Mouse (Mus musculus): ENCODE measurements around the gene Minos1. TPM values are rescaled to one million over a fixed set of nuclear protein-coding genes. Genes with fewer than 3 reads are reported as not detected.

Minos1 gene
- total RNA-seq, 2 experiments from 2014 or later = 434 to 465 TPM

DNA sequence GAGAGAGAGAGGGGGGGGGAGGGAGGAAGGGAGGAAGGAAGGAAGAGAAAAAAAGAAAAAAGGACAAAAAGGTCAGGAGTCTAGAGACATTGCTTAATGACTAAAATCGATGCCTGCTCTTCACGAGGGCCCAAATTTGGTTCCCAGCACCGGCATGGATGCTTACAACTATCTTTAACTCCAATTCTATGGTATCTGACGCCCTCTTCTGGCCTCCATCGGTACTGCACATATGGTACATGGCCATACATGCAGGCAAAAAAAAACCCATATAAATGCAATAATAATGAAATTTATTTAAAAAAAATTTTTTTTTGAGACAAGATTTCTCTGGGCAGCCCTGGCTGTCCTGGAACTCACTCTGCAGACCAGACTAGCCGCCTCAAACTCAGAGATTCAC lies 20.5 kb upstream of the Minos1 start:
- DNase-seq = no peak
- intact Hi-C loops (cut with DNase I; ENCODE audit: low total_unique reads) = no loop called here

DNA sequence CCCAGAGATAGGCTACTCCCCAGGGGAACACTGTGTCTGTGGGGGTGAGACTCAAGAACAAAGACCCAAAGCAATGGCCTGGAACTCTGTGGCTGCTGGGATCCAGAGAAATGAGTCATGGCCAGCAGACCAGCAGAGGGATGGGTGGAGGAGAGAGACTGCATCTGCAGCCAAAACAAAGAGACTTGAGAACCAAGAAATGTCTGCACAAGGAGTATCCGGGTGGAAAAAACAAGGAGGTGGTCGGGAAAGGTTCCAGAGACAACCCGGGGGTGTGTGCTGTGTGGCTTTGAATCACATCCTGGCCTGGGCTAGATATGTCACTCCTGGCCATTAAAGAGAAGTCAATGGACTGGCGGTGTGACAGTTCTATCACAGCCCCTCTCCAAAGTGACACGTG lies 15.8 kb upstream of the Minos1 start:
- intact Hi-C loops (cut with DNase I; ENCODE audit: low total_unique reads) = no loop called here
- peak; percentile 66 for DNase-seq

DNA sequence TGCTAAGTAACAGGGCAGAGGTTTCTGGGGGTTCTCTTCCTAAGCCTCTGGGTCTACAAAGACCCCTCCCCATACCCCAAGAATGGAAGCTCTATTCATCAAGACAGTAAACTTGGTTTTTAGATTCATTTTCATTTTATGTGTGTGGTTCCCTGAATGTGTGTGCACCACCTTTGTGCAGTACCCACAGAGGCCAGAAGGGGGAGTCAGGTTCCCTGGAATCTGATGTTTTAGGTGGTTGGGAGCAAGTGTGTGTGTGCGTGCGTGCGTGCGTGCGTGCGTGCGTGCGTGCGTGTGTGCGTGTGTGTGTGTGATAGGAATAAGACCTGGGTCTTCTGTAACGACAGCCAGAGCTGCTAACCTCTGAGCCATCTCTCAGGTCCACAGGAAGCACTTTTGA lies 14.2 kb upstream of the Minos1 start:
- no peak for DNase-seq
- intact Hi-C loops (cut with DNase I; ENCODE audit: low total_unique reads) = no loop called here

DNA sequence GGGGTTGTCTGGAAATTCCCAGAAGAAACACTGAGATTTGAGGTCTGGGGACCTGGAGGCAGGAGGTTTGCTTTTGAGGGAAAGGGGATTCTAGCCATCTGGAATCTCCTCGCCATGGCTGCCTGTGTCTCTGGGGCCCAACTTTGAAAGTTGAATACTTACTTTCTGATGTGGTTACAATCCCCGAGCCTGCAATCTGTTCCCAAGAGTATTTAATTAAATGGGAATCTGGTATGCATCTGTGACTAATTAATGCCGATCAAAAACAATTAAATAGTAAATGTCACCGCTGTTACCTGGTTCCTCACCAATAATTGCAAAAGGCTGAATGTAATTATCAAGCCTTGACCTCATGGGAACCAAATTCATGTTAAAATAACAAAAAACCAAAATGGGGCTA lies 13.7 kb upstream of the Minos1 start:
- intact Hi-C loops (cut with DNase I; ENCODE audit: low total_unique reads) = no loop called here
- no peak for DNase-seq

DNA sequence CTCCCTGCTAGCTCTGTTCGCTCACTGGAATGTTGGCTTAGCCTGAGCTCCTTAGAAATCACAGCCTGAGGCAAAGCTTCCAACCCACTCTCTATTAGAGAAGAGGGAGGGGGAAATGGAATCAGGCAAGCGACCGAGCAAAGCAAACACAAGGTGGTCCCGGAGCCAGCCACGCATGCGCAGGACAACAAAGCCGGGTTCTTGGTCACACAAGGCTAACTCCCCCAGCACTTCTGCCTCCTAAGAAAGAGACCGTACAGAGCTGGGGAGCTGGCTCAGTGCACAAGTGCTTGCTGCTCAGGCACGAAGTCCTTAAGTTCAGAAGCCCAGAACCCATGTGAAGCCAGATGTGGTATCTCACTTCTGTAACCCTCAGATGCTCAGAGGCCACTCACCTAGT lies 12.1 kb upstream of the Minos1 start:
- DNase-seq = no peak
- intact Hi-C loops (cut with DNase I; ENCODE audit: low total_unique reads) = no loop called here

DNA sequence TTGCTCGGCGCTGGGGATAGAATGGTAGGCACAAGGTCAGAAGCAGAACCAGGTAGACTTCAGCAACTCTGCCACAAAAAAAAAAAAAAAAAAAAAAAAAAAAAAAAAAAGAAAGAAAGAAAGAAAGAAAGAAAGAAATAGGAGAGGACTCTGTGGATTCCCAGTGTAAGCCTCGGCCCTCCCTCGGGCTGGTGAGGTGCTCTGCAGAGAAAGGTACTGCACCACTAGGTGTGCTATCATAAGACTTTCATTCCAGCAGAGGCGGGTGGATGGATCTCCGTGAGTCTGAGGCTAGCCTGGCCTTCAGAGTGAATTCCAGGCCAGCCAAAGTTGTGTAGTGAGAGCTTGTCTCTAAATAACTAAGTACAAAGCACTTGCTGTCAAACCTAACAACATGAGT lies 10.9 kb upstream of the Minos1 start:
- intact Hi-C loops (cut with DNase I; ENCODE audit: low total_unique reads) = no loop called here

DNA sequence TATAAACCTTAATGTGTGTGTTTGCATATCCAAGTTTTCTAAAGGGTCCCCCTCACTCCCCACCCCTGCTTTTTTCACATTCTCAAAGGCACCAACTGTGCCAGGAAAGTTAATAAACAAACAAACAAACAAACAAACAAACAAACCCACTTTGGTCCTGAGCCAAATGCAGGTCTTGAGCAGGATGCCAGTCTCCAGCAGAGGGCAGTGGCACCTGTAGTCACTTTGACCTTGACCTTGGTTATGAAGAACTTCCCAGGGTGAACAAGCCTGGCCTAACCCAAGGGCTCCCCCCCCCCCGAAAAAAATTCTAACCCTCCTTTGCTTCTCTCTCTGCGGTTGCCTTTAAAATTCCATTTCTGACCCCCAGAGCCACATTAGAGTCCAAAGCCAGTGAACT lies 9.4 kb upstream of the Minos1 start:
- no peak for DNase-seq
- intact Hi-C loops (cut with DNase I; ENCODE audit: low total_unique reads) = no loop called here

More for the DNA sequence above, 10.9 kb upstream of the Minos1 start:
- DNase-seq = no peak

DNA sequence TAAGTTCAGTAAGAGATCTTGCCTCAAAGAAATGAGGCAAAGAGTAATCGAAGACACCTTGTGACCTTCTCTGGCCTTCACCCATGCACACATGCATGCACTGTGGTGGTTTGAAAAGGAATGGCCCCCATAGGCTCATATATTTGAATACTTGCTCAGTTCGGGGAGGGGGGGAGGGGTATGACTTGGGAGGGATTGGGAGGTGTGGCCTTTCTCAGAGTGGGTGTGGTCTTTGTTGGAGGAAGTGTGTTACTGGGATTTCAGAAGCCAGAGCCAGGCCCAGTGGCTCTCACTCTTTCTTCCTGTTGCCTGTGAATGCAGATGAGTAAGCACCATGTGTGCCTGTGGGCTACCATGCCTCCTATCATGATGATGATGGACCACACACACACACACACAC lies 5.1 kb upstream of the Minos1 start:
- no peak for DNase-seq
- intact Hi-C loops (cut with DNase I; ENCODE audit: low total_unique reads) = no loop called here

DNA sequence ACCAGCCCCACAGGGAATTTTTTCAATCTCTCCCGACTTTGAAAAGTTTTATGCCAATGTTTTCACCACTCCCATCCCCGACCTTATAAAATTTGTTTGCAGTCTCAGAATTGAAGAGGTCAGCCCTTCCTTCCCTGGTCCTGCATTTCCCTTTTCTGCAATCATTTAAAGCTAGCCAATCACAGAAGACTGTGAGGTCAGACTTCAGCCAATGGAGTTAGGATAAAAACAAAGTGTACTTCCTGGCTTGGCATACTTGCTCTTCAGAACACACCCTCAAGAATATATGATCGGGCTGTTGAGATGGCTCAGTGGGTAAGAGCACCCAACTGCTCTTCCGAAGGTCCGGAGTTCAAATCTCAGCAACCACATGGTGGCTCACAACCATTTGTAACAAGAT lies 2.2 kb upstream of the Minos1 start:
- intact Hi-C loops (cut with DNase I; ENCODE audit: low total_unique reads) = no loop called here
- DNase-seq = no peak

DNA sequence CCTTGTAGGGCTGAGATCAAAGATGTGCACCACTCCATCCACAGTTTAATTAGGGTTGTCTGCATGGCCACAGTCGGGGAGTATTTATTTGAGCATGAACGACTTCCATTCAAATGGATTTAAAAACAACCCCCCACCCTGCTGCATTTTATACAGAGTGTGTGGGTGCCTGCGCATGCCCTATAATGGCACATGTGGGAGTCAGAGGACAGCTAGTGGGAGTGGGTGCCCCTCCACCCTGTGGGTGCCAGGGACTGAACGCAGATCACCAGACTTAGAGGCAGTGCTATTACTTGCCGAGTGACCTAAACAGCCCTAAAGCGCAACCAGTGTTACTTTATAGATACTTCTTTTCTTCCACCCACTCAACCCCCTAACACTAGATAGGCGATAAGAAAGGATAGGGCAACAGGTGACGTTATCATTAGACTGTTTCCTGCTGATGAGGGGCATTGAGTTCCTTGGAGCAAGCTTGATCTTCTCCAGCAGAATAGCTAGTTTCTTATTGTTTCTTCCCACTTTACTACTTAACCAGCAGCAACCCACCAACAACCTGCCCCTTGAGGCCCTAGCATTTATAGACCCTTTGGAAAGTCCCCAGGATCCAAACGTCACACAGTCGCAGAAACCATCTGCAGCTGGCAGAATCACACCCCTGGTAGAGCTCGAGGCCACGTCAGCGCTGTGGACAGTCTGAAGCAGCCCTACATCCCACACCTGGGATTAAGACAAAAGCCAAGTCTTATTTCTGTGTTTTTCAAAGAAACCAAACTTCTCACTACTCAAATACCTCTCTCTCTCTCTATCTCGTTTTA lies 1.2 kb upstream of the Minos1 start:
- no peak for DNase-seq
- intact Hi-C loops (cut with DNase I; ENCODE audit: low total_unique reads) = no loop called here

DNA sequence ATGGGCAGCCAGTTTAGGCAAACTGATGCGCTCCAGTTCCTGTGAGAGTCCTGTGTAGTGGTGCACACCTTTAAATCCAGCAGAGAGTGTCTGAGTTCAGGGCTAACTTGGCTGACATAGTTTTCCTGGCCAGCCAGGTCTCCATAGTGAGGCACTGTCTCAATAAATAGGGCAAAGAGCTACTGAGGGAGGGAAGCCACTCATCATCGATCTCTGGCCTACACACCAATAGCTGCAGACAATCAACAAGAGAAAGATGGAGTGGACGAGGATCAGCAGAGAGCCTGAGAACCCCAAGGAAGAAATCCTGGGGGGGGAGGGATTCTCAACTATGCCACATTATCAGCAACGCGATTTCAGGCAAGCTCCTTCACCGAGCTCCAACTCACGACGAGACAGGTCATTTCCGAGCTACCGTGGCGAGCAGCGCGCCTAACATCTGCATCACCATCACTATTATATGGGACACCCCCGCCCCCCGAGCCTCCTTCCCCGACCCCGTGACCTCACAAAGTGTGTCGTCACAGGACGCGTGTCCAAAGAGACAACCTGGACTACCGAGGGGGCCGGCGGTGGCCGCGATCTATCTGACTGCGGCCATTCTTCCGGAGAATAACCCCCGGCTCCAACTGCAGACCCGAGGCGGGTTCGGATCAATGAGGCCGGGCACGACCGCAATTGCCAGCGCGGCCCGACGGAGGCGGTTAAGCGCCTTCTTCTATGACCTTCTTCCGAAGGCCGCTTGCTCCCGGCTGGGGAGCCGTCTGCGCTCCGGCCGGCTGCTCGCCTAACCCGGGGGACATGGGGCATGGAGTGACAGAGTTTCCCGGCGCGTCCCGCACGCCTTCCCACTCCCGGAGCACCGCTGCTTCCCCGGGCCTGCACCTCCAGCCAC lies 860 bp downstream of the Minos1 start:
- intact Hi-C loops (cut with DNase I; ENCODE audit: low total_unique reads) = no loop called here
- DNase-seq = peak; percentile 35

DNA sequence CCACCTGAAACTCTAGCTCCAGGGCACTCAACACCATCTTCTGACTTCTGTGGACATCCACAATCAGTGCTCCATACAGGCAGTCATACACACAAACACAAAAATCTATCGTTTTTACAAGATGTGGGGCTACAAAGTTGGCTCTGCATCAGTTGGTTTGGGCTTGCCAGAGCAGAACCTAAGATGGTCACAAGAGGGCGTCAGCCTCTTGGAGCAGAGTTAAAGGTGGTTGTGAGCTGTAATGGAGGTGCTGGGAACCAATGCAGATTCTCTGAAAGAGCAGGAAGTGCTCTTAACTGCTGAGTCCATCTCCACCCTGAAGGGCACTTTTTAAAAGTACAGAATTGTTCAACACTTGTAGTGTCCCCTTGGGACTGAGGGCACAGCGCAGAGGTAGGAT lies 4.4 kb downstream of the Minos1 start:
- no peak for DNase-seq
- intact Hi-C loops (cut with DNase I; ENCODE audit: low total_unique reads) = no loop called here

DNA sequence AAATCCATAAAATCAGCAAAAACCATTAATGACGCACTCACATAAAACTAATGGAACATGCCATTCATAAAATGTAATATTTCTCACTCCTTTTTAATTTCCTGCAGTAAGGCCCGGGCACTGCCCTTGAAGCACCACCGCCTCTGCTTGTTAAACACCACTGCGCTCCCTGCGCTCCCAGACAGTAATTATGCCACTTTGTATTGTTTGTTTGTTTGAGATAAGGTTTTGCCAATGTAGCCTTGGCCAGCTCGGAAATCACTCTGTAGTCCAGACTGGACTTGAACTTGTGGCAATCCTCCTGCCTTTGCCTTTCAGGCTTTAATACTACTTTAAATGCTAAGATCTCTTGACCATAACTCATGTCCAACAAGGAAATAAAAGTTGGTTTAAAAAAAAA lies 6.0 kb downstream of the Minos1 start:
- intact Hi-C loops (cut with DNase I; ENCODE audit: low total_unique reads) = no loop called here

DNA sequence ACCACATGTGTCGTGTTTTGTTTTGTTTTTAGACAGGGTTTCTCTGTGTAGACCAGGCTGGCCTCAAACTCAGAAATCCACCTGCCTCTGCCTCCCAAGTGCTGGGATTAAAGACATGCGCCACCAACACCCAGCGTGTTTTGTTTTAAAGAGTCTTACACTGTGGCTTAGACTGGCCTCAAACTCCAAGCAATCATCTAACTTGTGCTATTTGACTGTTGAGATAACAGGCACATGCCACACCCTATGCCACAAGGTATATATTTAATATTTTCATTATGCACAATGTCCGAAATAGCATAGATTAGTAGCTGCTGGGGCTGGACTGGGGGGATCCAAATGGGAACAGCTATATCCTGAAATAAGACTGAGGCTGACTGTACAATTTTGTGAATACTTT lies 8.4 kb downstream of the Minos1 start:
- intact Hi-C loops (cut with DNase I; ENCODE audit: low total_unique reads) = no loop called here
- DNase-seq = no peak

More for the DNA sequence above, 6.0 kb downstream of the Minos1 start:
- DNase-seq = no peak

DNA sequence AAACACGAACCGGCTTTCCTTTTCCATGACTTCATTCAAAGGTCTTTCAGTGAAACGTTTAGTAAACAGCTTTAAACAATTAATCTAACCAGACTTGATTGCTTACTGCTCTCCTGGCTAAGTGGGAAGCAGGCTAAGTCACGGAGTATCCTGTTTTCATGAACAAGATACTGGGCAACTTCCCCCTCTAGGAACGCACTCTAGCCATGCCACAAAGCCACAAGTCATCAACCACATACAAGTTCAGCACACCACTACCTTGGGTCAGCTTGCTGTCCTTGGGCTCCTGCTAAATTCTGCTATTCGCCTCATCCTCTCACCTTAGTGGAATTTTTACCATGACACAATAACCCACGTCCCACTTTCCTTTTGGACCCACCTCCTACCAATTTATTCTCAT lies 9.9 kb downstream of the Minos1 start:
- no peak for DNase-seq
- intact Hi-C loops (cut with DNase I; ENCODE audit: low total_unique reads) = no loop called here

DNA sequence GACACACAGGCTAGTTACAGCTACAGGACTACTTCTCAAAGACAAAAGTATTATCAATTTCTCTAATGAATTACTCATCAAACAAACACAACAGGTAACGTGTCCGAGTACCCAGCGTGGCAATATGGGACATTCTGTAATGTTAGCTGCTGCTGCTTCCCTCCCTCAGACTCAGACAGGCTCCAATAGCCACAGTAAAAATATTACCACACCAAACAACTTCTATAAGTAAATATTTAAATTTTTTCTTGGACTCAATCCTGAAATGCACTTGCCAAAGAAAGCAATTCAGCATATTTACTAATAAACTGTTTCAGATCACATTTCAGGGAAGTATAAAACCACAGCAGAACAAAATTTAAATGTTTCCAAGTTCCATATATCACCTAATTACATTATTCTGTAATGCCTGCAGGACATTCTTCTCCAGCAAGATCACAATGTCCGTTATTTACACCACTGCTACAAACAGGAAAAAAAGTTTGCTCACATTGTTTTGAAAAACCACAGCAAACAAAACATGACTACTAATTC lies 10.6 kb downstream of the Minos1 start:
- no peak for DNase-seq

DNA sequence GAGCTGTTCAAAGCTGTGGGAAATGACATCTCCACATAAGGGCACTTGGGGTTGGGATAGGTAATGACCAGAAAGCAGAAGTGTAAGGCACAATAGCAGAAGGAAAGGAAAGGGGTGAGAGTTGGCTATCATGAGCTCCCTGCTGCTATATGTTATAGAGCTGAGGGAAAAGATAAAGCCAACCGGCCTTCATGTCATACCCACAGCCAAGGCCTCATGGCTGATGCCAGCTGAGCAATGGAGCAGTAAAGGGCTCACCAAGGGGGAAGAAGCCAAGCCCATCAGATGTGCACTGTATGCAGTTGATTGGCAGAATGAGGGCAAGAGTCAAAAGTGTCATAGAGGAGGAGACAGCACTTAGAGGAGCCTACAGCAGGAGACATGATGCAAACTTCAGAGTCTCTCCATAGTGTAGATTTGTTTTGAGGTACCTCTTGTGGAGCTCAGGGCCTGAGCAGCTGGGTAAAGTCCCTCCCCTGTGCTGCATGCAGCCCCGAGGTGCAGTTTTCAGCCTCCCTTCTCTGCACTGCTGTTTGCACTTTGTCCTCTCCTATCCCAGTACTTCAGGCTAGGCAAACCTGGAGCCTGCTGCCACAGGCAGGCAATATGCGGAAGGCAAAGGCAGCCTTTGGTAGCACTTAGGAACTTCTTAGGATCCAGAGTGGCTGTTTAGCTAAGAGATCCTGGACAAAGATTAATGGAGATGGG lies 14.4 kb downstream of the Minos1 start:
- DNase-seq = no peak
- intact Hi-C loops (cut with DNase I; ENCODE audit: low total_unique reads) = no loop called here

More for the DNA sequence above, 10.6 kb downstream of the Minos1 start:
- intact Hi-C loops (cut with DNase I; ENCODE audit: low total_unique reads) = no loop called here

DNA sequence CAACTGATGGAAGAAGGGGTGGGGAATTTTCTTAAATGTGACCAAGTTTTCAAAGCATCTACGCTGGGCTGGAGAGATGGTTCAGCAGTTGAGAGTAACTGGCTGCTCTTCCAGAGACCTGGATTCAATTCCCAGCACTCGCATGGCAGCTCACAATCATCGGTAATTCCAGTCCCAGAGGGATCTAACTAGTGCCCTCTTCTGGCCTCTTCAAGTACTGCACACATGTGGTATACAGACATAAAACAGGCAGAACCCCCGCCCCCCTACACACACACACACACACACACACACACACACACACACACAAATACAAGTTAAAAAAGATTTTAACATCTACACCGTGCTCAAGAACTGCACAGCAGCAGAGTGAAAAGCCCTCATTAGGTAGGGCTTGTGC lies 15.2 kb downstream of the Minos1 start:
- intact Hi-C loops (cut with DNase I; ENCODE audit: low total_unique reads) = no loop called here
- DNase-seq = no peak

DNA sequence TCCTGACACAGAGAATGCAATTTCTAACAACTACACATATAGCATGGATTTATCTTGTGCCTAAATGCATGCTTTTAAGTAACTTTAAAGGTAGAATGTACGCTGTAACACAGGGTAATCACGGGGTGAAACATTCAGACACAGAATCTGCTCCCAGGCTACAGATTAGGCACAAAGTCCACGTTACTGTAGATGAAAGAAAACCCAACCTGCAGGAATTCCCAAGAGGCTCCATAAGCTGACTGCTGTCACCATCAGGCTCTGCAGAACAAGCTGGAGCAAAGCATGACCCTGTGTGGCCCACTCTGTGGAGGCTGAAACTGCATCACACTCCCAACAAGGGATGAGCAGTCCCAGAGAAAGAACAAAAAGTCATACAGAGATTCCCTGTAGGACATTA lies 18.4 kb downstream of the Minos1 start:
- intact Hi-C loops (cut with DNase I; ENCODE audit: low total_unique reads) = no loop called here
- no peak for DNase-seq

DNA sequence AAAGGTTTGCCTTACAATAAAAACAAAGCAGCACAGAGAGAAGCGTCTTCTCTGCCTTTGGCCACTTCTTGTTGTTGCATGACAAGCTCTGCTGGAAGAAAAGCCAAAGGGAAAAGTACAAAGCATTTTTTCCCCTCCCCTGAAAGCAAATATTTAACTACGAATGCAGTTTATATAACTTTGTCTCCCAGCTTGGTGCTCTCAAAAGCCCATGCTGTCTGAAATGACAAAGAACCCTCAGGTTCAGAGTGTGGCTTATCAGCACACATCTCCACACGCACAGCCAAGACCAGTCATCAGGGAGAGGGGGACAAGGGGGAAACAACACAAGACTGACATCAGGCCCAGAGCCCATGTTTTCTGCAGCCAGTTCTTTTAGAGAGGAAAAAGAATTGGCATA lies 19.5 kb downstream of the Minos1 start:
- intact Hi-C loops (cut with DNase I; ENCODE audit: low total_unique reads) = no loop called here

More for the DNA sequence above, 19.5 kb downstream of the Minos1 start:
- DNase-seq = no peak
